Mouse (Mus musculus): ENCODE measurements around the gene Akap7.

DNA sequence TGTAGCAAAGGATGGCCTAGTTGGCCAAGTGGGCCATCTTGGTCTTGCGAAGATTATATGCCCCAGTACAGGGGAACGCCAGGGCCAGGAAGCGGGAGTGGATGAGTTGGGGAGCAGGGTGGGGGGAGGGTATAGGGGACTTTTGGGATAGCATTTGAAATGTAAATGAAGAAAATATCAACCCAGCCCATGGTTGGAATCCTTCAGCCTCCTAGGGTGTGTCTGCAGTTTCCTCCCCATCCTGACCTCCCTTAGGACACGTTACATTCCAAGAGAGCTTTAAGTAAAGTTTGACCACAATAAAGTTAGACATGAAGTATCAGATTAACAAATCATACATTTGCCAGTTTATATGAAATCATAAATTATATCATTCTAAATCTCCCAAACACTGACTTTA lies 116.5 kb downstream of the Akap7 start:
- no peak for TF ChIP-seq POLR2A (IDR thresholded peaks at IDR 0.05; ENCODE audit: control insufficient read depth, low read depth, low read length)
- no peak for TF ChIP-seq CTCF (IDR thresholded peaks at IDR 0.05; ENCODE audit: control insufficient read depth, insufficient read depth, insufficient replicate concordance, low read depth, low read length)

All from testis, adult 2 months (tissue).